Mouse (Mus musculus): Measurements from ENCODE around the gene Olfr460.
"Not testable (repeated sequence)": the region's sequence is repeated elsewhere in the genome, so short reads cannot be mapped to it uniquely, and the experiment has no call there.

Olfr460 gene

GRCm38 (mm10) chr6:40569187-40569586 is at the start of gene Olfr460:
TSS of gene Olfr460 (plus strand) at chr6:40569487.
- no peak for ATAC-seq (ENCODE audit: insufficient number of reproducible peaks, low FRiP score, low TSS enrichment)

- no peak for ATAC-seq (ENCODE audit: insufficient number of reproducible peaks, low FRiP score, low TSS enrichment)
Measured at GRCm38 (mm10) chr6:40544690-40545089, 24.6 kb upstream of the Olfr460 start.

GRCm38 (mm10) chr6:40554950-40555349 is 14.3 kb upstream of the Olfr460 start, which contains the start of gene Olfr461:
TSS of gene Olfr461 (minus strand) at chr6:40555050.
- ATAC-seq (ENCODE audit: insufficient number of reproducible peaks, low FRiP score, low TSS enrichment), result no peak

GRCm38 (mm10) chr6:40573618-40574017 is 4.3 kb downstream of the Olfr460 start:
- ATAC-seq (ENCODE audit: insufficient number of reproducible peaks, low FRiP score, low TSS enrichment), result no peak

- no peak for ATAC-seq (ENCODE audit: insufficient number of reproducible peaks, low FRiP score, low TSS enrichment)
Measured at GRCm38 (mm10) chr6:40576305-40576704, 7.0 kb downstream of the Olfr460 start.

- no peak for ATAC-seq (ENCODE audit: insufficient number of reproducible peaks, low FRiP score, low TSS enrichment)
Measured at GRCm38 (mm10) chr6:40584336-40584735, 15.0 kb downstream of the Olfr460 start.

GRCm38 (mm10) chr6:40585645-40586044 is 16.4 kb downstream of the Olfr460 start, which contains the start of gene Clec5a:
TSS of gene Clec5a (minus strand) at chr6:40585821.
- ATAC-seq (ENCODE audit: insufficient number of reproducible peaks, low FRiP score, low TSS enrichment), result no peak

GRCm38 (mm10) chr6:40588346-40588745 is 19.1 kb downstream of the Olfr460 start:
- no peak for ATAC-seq (ENCODE audit: insufficient number of reproducible peaks, low FRiP score, low TSS enrichment)

GRCm38 (mm10) chr6:40594804-40595550 is 25.7 kb downstream of the Olfr460 start:
- ATAC-seq (ENCODE audit: insufficient number of reproducible peaks, low FRiP score, low TSS enrichment), result no peak

- not testable (repeated sequence) for ATAC-seq (ENCODE audit: insufficient number of reproducible peaks, low FRiP score, low TSS enrichment)
Measured at GRCm38 (mm10) chr6:40598546-40598945, 29.3 kb downstream of the Olfr460 start.

GRCm38 (mm10) chr6:40607431-40607830 is 38.1 kb downstream of the Olfr460 start:
- ATAC-seq (ENCODE audit: insufficient number of reproducible peaks, low FRiP score, low TSS enrichment), result 0 out of 2 replicates have a peak, but pooled peaks have one; percentile 15

- ATAC-seq (ENCODE audit: insufficient number of reproducible peaks, low FRiP score, low TSS enrichment), result no peak
Measured at GRCm38 (mm10) chr6:40610244-40610643, 41.0 kb downstream of the Olfr460 start.

GRCm38 (mm10) chr6:40613260-40613852 is 44.1 kb downstream of the Olfr460 start, which contains the start of gene Tas2r138:
TSS of gene Tas2r138 (minus strand) at chr6:40613310.
- ATAC-seq (ENCODE audit: insufficient number of reproducible peaks, low FRiP score, low TSS enrichment), result no peak

GRCm38 (mm10) chr6:40617965-40618364 is 48.7 kb downstream of the Olfr460 start:
- ATAC-seq (ENCODE audit: insufficient number of reproducible peaks, low FRiP score, low TSS enrichment), result no peak

Measured in cerebellum, adult (tissue).